8 mouse cellular contexts compared by ENCODE assay signal in genomic region chr7:44839491-44840191, GRCm38 (mm10). TPM values are rescaled to one million over a fixed set of nuclear protein-coding genes. Genes with fewer than 3 reads are reported as not detected.
A peak's percentile ranks its signal among the peaks of the same experiment; 100 is the strongest.
DNase-seq lines count a peak whose midpoint lies in the region; ATAC-seq and TF ChIP-seq lines count a peak whose summit lies in the region.

No protein-coding gene starts in this region.

- H3K4me2 ChIP-seq in forebrain, embryonic 13.5 days: peak overlapping the region; percentile 62
- H3K4me2 ChIP-seq in intestine, embryonic 14.5 days (ENCODE audit: low read length): peak overlapping the region; percentile 59
- peak overlapping the region; percentile 59 for H3K4me2 ChIP-seq in lung, embryonic 14.5 days
- H3K4me2 ChIP-seq in neural tube, embryonic 14.5 days (ENCODE audit: low read depth, low read length): peak overlapping the region; percentile 44

- in situ Hi-C loops in ES-E14 (cut with MboI; ENCODE audit: low sequenced_read_pairs in 2 of 2, unreplicated experiment in 2 of 2): no loop called here

- no peaks in the 10 kb centered on the region for H3K9me3 ChIP-seq in ES-E14 (ENCODE audit: control insufficient read depth, insufficient read depth, low read depth, low read length)
- no peaks in the 10 kb centered on the region for H3K9me3 ChIP-seq in forebrain, embryonic 13.5 days (replicated peaks)
- H3K9me3 ChIP-seq in intestine, embryonic 14.5 days (ENCODE audit: control insufficient read depth, low read length): no peaks in the 10 kb centered on the region
- no peaks in the 10 kb centered on the region for H3K9me3 ChIP-seq in lung, embryonic 14.5 days (ENCODE audit: low read depth, low read length)
- H3K9me3 ChIP-seq in neural tube, embryonic 14.5 days (ENCODE audit: control insufficient read depth, low read length): no peaks in the 10 kb centered on the region

- intact Hi-C loops in gastrocnemius, postnatal 14 days (cut with DNase I; ENCODE audit: low total_unique reads): no loop called here

- peaks cover 35% of the 10 kb centered on the region for H3K27me3 ChIP-seq in forebrain, embryonic 13.5 days
- H3K27me3 ChIP-seq in intestine, embryonic 14.5 days (replicated peaks; ENCODE audit: control insufficient read depth, insufficient read depth, low read length): peaks cover 14% of the 10 kb centered on the region
- peaks cover 15% of the 10 kb centered on the region for H3K27me3 ChIP-seq in lung, embryonic 14.5 days (ENCODE audit: insufficient read depth, low read length)
- H3K27me3 ChIP-seq in neural tube, embryonic 14.5 days (ENCODE audit: control insufficient read depth, insufficient read depth, low read length): peaks cover 6% of the 10 kb centered on the region; the same call in 1 of the 2 replicates

- peak overlapping the region; percentile 36 for H3K9ac ChIP-seq in ES-E14 (ENCODE audit: insufficient read depth, low read depth, low read length, poor library complexity, severe bottlenecking)
- H3K9ac ChIP-seq in forebrain, embryonic 13.5 days: peak overlapping the region; percentile 60
- peak overlapping the region; percentile 32; the same call in 1 of the 2 replicates for H3K9ac ChIP-seq in intestine, embryonic 14.5 days (ENCODE audit: low read length)
- H3K9ac ChIP-seq in lung, embryonic 14.5 days: peak overlapping the region; percentile 27
- H3K9ac ChIP-seq in neural tube, embryonic 14.5 days (replicated peaks; ENCODE audit: low read depth, low read length): 0 out of 2 replicates have a peak overlapping the region, but pooled peaks have one; percentile 37

- 2% methylated on average over 52 of the region's 58 CpGs for WGBS in forebrain, embryonic 13.5 days
- WGBS in intestine, embryonic 14.5 days: under 1% methylated on average over 52 of the region's 58 CpGs
- WGBS in lung, embryonic 14.5 days: 1% methylated on average over 58 of the region's 58 CpGs
- WGBS in neural tube, embryonic 14.5 days: 1% methylated on average over 56 of the region's 58 CpGs

- DNase-seq in gastrocnemius, postnatal 14 days: peak; percentile 53
- DNase-seq in gastrocnemius, postnatal 25 days: no peak
- DNase-seq in ES-E14 (ENCODE audit: low read depth, low spot score): no peak
- no peak for DNase-seq in intestine, embryonic 14.5 days (ENCODE audit: low spot score)
- peak; percentile 66 for DNase-seq in lung, embryonic 14.5 days

- H3K36me3 ChIP-seq in ES-E14 (ENCODE audit: control insufficient read depth, insufficient read depth, low read length, poor library complexity, severe bottlenecking): peaks cover 26% of the 10 kb centered on the region
- H3K36me3 ChIP-seq in forebrain, embryonic 13.5 days (ENCODE audit: poor library complexity, severe bottlenecking): peaks cover 48% of the 10 kb centered on the region
- peaks cover 41% of the 10 kb centered on the region for H3K36me3 ChIP-seq in intestine, embryonic 14.5 days (ENCODE audit: control insufficient read depth, insufficient read depth, low read length)
- H3K36me3 ChIP-seq in lung, embryonic 14.5 days (ENCODE audit: insufficient read depth): peaks cover 40% of the 10 kb centered on the region
- H3K36me3 ChIP-seq in neural tube, embryonic 14.5 days (ENCODE audit: control insufficient read depth, insufficient read depth, low read length): peaks cover 27% of the 10 kb centered on the region

- H3K4me1 ChIP-seq in ES-E14 (ENCODE audit: control insufficient read depth in 2 of 2, insufficient read depth in 2 of 2, low read length in 2 of 2, poor library complexity in 1 of 2): peaks cover 0 to 8% of the 10 kb centered on the region in 2 experiments; a peak in 1 of 4 replicates
- H3K4me1 ChIP-seq in forebrain, embryonic 13.5 days: peaks cover 12% of the 10 kb centered on the region
- no peaks in the 10 kb centered on the region; the same call in 1 of the 2 replicates for H3K4me1 ChIP-seq in intestine, embryonic 14.5 days (replicated peaks; ENCODE audit: control insufficient read depth, insufficient read depth, low read length)
- no peaks in the 10 kb centered on the region for H3K4me1 ChIP-seq in lung, embryonic 14.5 days (ENCODE audit: insufficient read depth)
- peaks cover 13% of the 10 kb centered on the region for H3K4me1 ChIP-seq in neural tube, embryonic 14.5 days (ENCODE audit: control insufficient read depth, insufficient read depth, low read length)

- ATAC-seq in forebrain, embryonic 13.5 days: peak; percentile 62
- ATAC-seq in intestine, embryonic 14.5 days (replicated peaks; ENCODE audit: low FRiP score, low TSS enrichment, low read depth): peak; percentile 58
- ATAC-seq in lung, embryonic 14.5 days (ENCODE audit: insufficient read depth): peak; percentile 58
- ATAC-seq in neural tube, embryonic 14.5 days (ENCODE audit: low read depth): peak; percentile 50; the same call in 1 of the 2 replicates
- no peak for ATAC-seq in erythroid progenitor cell, adult 5-6 weeks (replicated peaks; ENCODE audit: low FRiP score, poor library complexity, severe bottlenecking)

- TF ChIP-seq CTCF in lung, embryonic 14.5 days (IDR thresholded peaks at IDR 0.05; ENCODE audit: low read depth): no peak

- H3K4me3 ChIP-seq in ES-E14 (ENCODE audit: insufficient read depth in 1 of 2, low read depth in 1 of 2, low read length in 2 of 2, poor library complexity in 1 of 2, severe bottlenecking in 1 of 2): peak overlapping the region; percentile 53 to 64
- H3K4me3 ChIP-seq in forebrain, embryonic 13.5 days: peak overlapping the region; percentile 31
- peak overlapping the region; percentile 31 for H3K4me3 ChIP-seq in intestine, embryonic 14.5 days (ENCODE audit: low read depth, low read length)
- peak overlapping the region; percentile 30 for H3K4me3 ChIP-seq in lung, embryonic 14.5 days (ENCODE audit: low read depth, low read length)
- H3K4me3 ChIP-seq in neural tube, embryonic 14.5 days (ENCODE audit: low read depth, low read length): peak overlapping the region; percentile 15

- H3K27ac ChIP-seq in ES-E14 (ENCODE audit: insufficient read depth, low read depth, low read length, poor library complexity, severe bottlenecking): no peak overlapping the region
- H3K27ac ChIP-seq in forebrain, embryonic 13.5 days: no peak overlapping the region
- H3K27ac ChIP-seq in intestine, embryonic 14.5 days (ENCODE audit: low read depth): no peak overlapping the region
- H3K27ac ChIP-seq in lung, embryonic 14.5 days (ENCODE audit: low read depth): no peak overlapping the region
- no peak overlapping the region for H3K27ac ChIP-seq in neural tube, embryonic 14.5 days (ENCODE audit: low read depth, low read length)

RNA-seq across cellular contexts. Expression of gene Akt1s1, which starts 9.2 kb away (rescaled TPM):
- total RNA-seq in gastrocnemius, postnatal 14 days (2021): 10 to 100 TPM; 85.9 to 86.7 TPM
- 100 to 1,000 TPM; 103 to 113 TPM for total RNA-seq in gastrocnemius, postnatal 25 days (2021)
- total RNA-seq in ES-E14 (2012; rRNA removed): 33.8 and 37.6 TPM in 2 replicates
- 93.1 and 95.4 TPM in 2 replicates for polyA plus RNA-seq in forebrain, embryonic 13.5 days (2015; fragmentation: Nextera tagmentation; extraction: Ambion mirVana)
- polyA plus RNA-seq in intestine, embryonic 14.5 days (2014; fragmentation: Nextera tagmentation; extraction: Ambion mirVana): 63.7 and 68.0 TPM in 2 replicates
- 61.9 and 76.9 TPM in 2 replicates for polyA plus RNA-seq in lung, embryonic 14.5 days (2014; fragmentation: Nextera tagmentation; extraction: Ambion mirVana)
- polyA plus RNA-seq in neural tube, embryonic 14.5 days (2014; fragmentation: Nextera tagmentation; extraction: Ambion mirVana): 36.4 and 46.8 TPM in 2 replicates
- total RNA-seq in erythroid progenitor cell, adult 5-6 weeks (2015; ENCODE audit: low replicate concordance): 1.8 and 3.8 TPM in 2 replicates
- total RNA-seq in erythroid progenitor cell, adult 5-6 weeks (2017; ENCODE audit: low replicate concordance): 3.7 and 27.8 TPM in 2 replicates

RNA-seq across cellular contexts. Expression of gene Tbc1d17, which starts 9.2 kb away (rescaled TPM):
- 10 to 100 TPM; 28.2 to 38.9 TPM for total RNA-seq in gastrocnemius, postnatal 14 days (2021)
- total RNA-seq in gastrocnemius, postnatal 25 days (2021): 10 to 100 TPM; 38.6 to 41.2 TPM
- 31.5 and 55.7 TPM in 2 replicates for total RNA-seq in ES-E14 (2012; rRNA removed)
- 81.5 and 95.5 TPM in 2 replicates for polyA plus RNA-seq in forebrain, embryonic 13.5 days (2015; fragmentation: Nextera tagmentation; extraction: Ambion mirVana)
- 72.4 and 74.8 TPM in 2 replicates for polyA plus RNA-seq in intestine, embryonic 14.5 days (2014; fragmentation: Nextera tagmentation; extraction: Ambion mirVana)
- polyA plus RNA-seq in lung, embryonic 14.5 days (2014; fragmentation: Nextera tagmentation; extraction: Ambion mirVana): 60.1 and 73.7 TPM in 2 replicates
- 92.5 and 96.4 TPM in 2 replicates for polyA plus RNA-seq in neural tube, embryonic 14.5 days (2014; fragmentation: Nextera tagmentation; extraction: Ambion mirVana)
- total RNA-seq in erythroid progenitor cell, adult 5-6 weeks (2015; ENCODE audit: low replicate concordance): 6.8 and 58.3 TPM in 2 replicates
- 18.0 and 35.8 TPM in 2 replicates for total RNA-seq in erythroid progenitor cell, adult 5-6 weeks (2017; ENCODE audit: low replicate concordance)

RNA-seq across cellular contexts. Expression of gene Pnkp, which starts 17.3 kb away (rescaled TPM):
- total RNA-seq in gastrocnemius, postnatal 14 days (2021): 10 to 100 TPM; 15.1 to 16.6 TPM
- total RNA-seq in gastrocnemius, postnatal 25 days (2021): 10 to 100 TPM; 15.6 to 15.8 TPM
- total RNA-seq in ES-E14 (2012; rRNA removed): 37.1 and 76.5 TPM in 2 replicates
- 34.9 and 38.1 TPM in 2 replicates for polyA plus RNA-seq in forebrain, embryonic 13.5 days (2015; fragmentation: Nextera tagmentation; extraction: Ambion mirVana)
- 26.4 and 29.7 TPM in 2 replicates for polyA plus RNA-seq in intestine, embryonic 14.5 days (2014; fragmentation: Nextera tagmentation; extraction: Ambion mirVana)
- 30.3 and 30.7 TPM in 2 replicates for polyA plus RNA-seq in lung, embryonic 14.5 days (2014; fragmentation: Nextera tagmentation; extraction: Ambion mirVana)
- polyA plus RNA-seq in neural tube, embryonic 14.5 days (2014; fragmentation: Nextera tagmentation; extraction: Ambion mirVana): 27.1 and 28.8 TPM in 2 replicates
- 29.6 and 36.0 TPM in 2 replicates for total RNA-seq in erythroid progenitor cell, adult 5-6 weeks (2015; ENCODE audit: low replicate concordance)
- total RNA-seq in erythroid progenitor cell, adult 5-6 weeks (2017; ENCODE audit: low replicate concordance): 30.9 and 58.2 TPM in 2 replicates

RNA-seq across cellular contexts. Expression of gene Atf5, which starts 23.2 kb away (rescaled TPM):
- 10 to 100 TPM; 54.5 to 62.2 TPM for total RNA-seq in gastrocnemius, postnatal 14 days (2021)
- total RNA-seq in gastrocnemius, postnatal 25 days (2021): 10 to 100 TPM; 57.2 to 70.6 TPM
- total RNA-seq in ES-E14 (2012; rRNA removed): 14.0 and 16.9 TPM in 2 replicates
- 5.4 and 5.7 TPM in 2 replicates for polyA plus RNA-seq in forebrain, embryonic 13.5 days (2015; fragmentation: Nextera tagmentation; extraction: Ambion mirVana)
- 2.4 and 3.0 TPM in 2 replicates for polyA plus RNA-seq in intestine, embryonic 14.5 days (2014; fragmentation: Nextera tagmentation; extraction: Ambion mirVana)
- polyA plus RNA-seq in lung, embryonic 14.5 days (2014; fragmentation: Nextera tagmentation; extraction: Ambion mirVana): 3.1 TPM in 2 replicates
- polyA plus RNA-seq in neural tube, embryonic 14.5 days (2014; fragmentation: Nextera tagmentation; extraction: Ambion mirVana): 2.1 and 2.3 TPM in 2 replicates
- 3.4 TPM in 1 of 2 replicates, not detected in the other for total RNA-seq in erythroid progenitor cell, adult 5-6 weeks (2015; ENCODE audit: low replicate concordance)
- total RNA-seq in erythroid progenitor cell, adult 5-6 weeks (2017; ENCODE audit: low replicate concordance): 2.1 and 2.8 TPM in 2 replicates

RNA-seq across cellular contexts. Expression of gene Il4i1, which starts 23.5 kb away (rescaled TPM):
- total RNA-seq in gastrocnemius, postnatal 14 days (2021): 1 to 10 TPM; 2.3 to 2.6 TPM
- 1 to 10 TPM; 1.8 to 3.1 TPM for total RNA-seq in gastrocnemius, postnatal 25 days (2021)
- 4.8 and 6.0 TPM in 2 replicates for total RNA-seq in ES-E14 (2012; rRNA removed)
- 1.2 and 1.9 TPM in 2 replicates for polyA plus RNA-seq in forebrain, embryonic 13.5 days (2015; fragmentation: Nextera tagmentation; extraction: Ambion mirVana)
- polyA plus RNA-seq in intestine, embryonic 14.5 days (2014; fragmentation: Nextera tagmentation; extraction: Ambion mirVana): 2.0 TPM in 2 replicates
- polyA plus RNA-seq in lung, embryonic 14.5 days (2014; fragmentation: Nextera tagmentation; extraction: Ambion mirVana): 0.93 and 1.5 TPM in 2 replicates
- polyA plus RNA-seq in neural tube, embryonic 14.5 days (2014; fragmentation: Nextera tagmentation; extraction: Ambion mirVana): 1.6 and 1.7 TPM in 2 replicates
- 0.72 and 2.1 TPM in 2 replicates for total RNA-seq in erythroid progenitor cell, adult 5-6 weeks (2015; ENCODE audit: low replicate concordance)
- 2.6 and 3.1 TPM in 2 replicates for total RNA-seq in erythroid progenitor cell, adult 5-6 weeks (2017; ENCODE audit: low replicate concordance)

Comparison
In these comparisons a context has a peak if more than half of its experiments do, and no peak if none do; other contexts are left out.
1. DNase-seq: peak in gastrocnemius, postnatal 14 days (single experiment) and lung, embryonic 14.5 days (single experiment); none in gastrocnemius, postnatal 25 days (single experiment), ES-E14 (single experiment) and intestine, embryonic 14.5 days (single experiment).
2. Peak in every context shown above with its lines, with median percentiles within 50 percentile points of each other: H3K4me3 ChIP-seq, H3K9ac ChIP-seq and H3K4me2 ChIP-seq.